ENCODE assay signal across 13 mouse cellular contexts in the genomic region with DNA sequence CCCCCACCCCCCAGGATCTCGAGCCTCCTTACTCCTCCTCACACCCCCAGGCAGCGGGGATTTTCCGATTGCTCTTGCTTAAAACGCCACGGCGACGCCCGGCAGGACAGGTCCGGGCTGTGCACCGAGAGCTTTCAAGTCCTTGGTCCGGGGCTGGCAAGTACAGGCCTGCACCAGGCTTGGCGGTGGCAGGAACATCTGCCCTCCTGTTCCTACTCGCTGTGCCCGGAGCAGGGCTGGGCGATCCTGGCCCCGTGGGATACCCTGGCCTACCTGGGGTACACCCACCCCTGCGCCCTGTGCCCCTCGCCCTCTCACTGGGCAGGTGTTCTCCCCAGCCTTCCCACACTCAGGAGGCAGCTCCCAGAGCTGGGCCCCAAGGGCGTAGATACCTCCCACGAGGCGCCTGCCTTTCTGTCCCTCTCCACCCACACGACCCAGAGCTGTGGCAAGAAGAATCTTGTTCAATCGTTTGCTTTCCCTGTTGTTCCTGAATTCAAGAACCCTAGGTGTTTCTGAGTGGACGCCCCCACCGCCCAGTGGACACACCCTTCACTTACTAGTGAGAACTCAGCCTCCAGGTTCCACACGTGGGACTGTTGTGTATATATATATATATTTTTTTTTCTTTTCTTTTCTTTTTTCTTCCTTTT. TPM values are rescaled to one million over a fixed set of nuclear protein-coding genes. Genes with fewer than 3 reads are reported as not detected.
DNase-seq lines count a peak whose midpoint lies in the region; ATAC-seq and TF ChIP-seq lines count a peak whose summit lies in the region.
"Had no signal": no experiment of that assay in that cellular context is flagged by ENCODE, and none has a peak within 500 bp of the region (broad histone marks: within the 10 kb centered on the region; RNA-seq: fewer than 3 reads in every experiment).

No protein-coding gene starts in this region.

- no peak overlapping the region for H3K4me3 ChIP-seq in lung, postnatal 0 days (ENCODE audit: low read depth, low read length)
- no peak overlapping the region for H3K4me3 ChIP-seq in forebrain, embryonic 15.5 days
- H3K4me3 ChIP-seq: neural tube, embryonic 15.5 days had no signal

- no peaks in the 10 kb centered on the region for H3K36me3 ChIP-seq in lung, postnatal 0 days (ENCODE audit: insufficient read depth, low read length)
- no peaks in the 10 kb centered on the region for H3K36me3 ChIP-seq in forebrain, embryonic 15.5 days
- H3K36me3 ChIP-seq: liver, embryonic 15.5 days; neural tube, embryonic 15.5 days had no signal

- peak; percentile 15 for DNase-seq in cerebellum, postnatal 10 days
- DNase-seq in cerebellum, adult 8-10 months = no peak
- DNase-seq in kidney, postnatal 10 days = peak; percentile 25
- DNase-seq in kidney, adult 18-20 months = no peak
- peak; percentile 25 for DNase-seq in ES-CJ7 (ENCODE audit: low read depth, low spot score)
- peak; percentile 42 for DNase-seq in lung, postnatal 0 days (ENCODE audit: low spot score)
- DNase-seq in embryo, embryonic 9.5 days (ENCODE audit: extremely low spot score) = no peak
- DNase-seq: B cell, adult 2 months had no signal

- WGBS in lung, postnatal 0 days = 37% methylated on average over 26 of the region's 26 CpGs
- WGBS in forebrain, embryonic 15.5 days = 66% methylated on average over 26 of the region's 26 CpGs

- no peaks in the 10 kb centered on the region for H3K9me3 ChIP-seq in lung, postnatal 0 days (ENCODE audit: low read length)
- H3K9me3 ChIP-seq in forebrain, embryonic 15.5 days = no peaks in the 10 kb centered on the region
- H3K9me3 ChIP-seq: liver, embryonic 15.5 days; neural tube, embryonic 15.5 days had no signal

- no peaks in the 10 kb centered on the region for H3K27me3 ChIP-seq in lung, postnatal 0 days (replicated peaks; ENCODE audit: insufficient read depth, low read length)
- 0 out of 2 replicates have a peak, but pooled peaks cover 4% of the 10 kb centered on the region for H3K27me3 ChIP-seq in forebrain, embryonic 15.5 days

- no peak for TF ChIP-seq CTCF in lung, postnatal 0 days (IDR thresholded peaks at IDR 0.05)

- peak; percentile 2; the same call in 1 of the 2 replicates for ATAC-seq in lung, postnatal 0 days
- no peak for ATAC-seq in forebrain, embryonic 15.5 days (replicated peaks)
- ATAC-seq: forebrain, embryonic 14.5 days; midbrain, embryonic 16.5 days had no signal

- no peak overlapping the region for H3K4me2 ChIP-seq in lung, postnatal 0 days (replicated peaks; ENCODE audit: low read depth, low read length)
- H3K4me2 ChIP-seq in forebrain, embryonic 15.5 days (replicated peaks) = no peak overlapping the region
- H3K4me2 ChIP-seq: neural tube, embryonic 15.5 days had no signal

- peaks cover 5% of the 10 kb centered on the region; the same call in 1 of the 2 replicates for H3K4me1 ChIP-seq in lung, postnatal 0 days (ENCODE audit: insufficient read depth, low read depth, low read length)
- peaks cover 10% of the 10 kb centered on the region for H3K4me1 ChIP-seq in forebrain, embryonic 15.5 days

- H3K9ac ChIP-seq in lung, postnatal 0 days (replicated peaks; ENCODE audit: low read depth) = no peak overlapping the region
- no peak overlapping the region for H3K9ac ChIP-seq in forebrain, embryonic 15.5 days (replicated peaks)
- H3K9ac ChIP-seq: liver, embryonic 15.5 days; neural tube, embryonic 15.5 days had no signal

- no peak for TF ChIP-seq EP300 in lung, postnatal 0 days (IDR thresholded peaks at IDR 0.05)

- H3K27ac ChIP-seq in lung, postnatal 0 days (ENCODE audit: low read length) = peak overlapping the region; percentile 59; the same call in 1 of the 2 replicates
- H3K27ac ChIP-seq in forebrain, embryonic 15.5 days (replicated peaks) = no peak overlapping the region
- H3K27ac ChIP-seq: liver, embryonic 15.5 days; neural tube, embryonic 15.5 days had no signal

RNA-seq across cellular contexts. Expression of gene Kremen1, which starts 1.8 kb away (rescaled TPM):
- 13.3 and 14.7 TPM in 2 replicates for polyA plus RNA-seq in lung, postnatal 0 days (2015; fragmentation: Nextera tagmentation; extraction: Ambion mirVana)
- polyA plus RNA-seq in forebrain, embryonic 15.5 days (2015; fragmentation: Nextera tagmentation; extraction: Ambion mirVana) = 5.4 and 6.5 TPM in 2 replicates

Comparison
In these comparisons a context has a peak if more than half of its experiments do, and no peak if none do; other contexts are left out.
1. DNase-seq: peak in cerebellum, postnatal 10 days (2 of 2), kidney, postnatal 10 days (single experiment), ES-CJ7 (single experiment) and lung, postnatal 0 days (single experiment); none in cerebellum, adult 8-10 months (single experiment), kidney, adult 18-20 months (single experiment) and embryo, embryonic 9.5 days (single experiment).